Mouse (Mus musculus) stomach, adult 2 months (tissue): ENCODE data around the gene Rngtt. TPM values are rescaled to one million over a fixed set of nuclear protein-coding genes. Genes with fewer than 3 reads are reported as not detected.

Experiments
- polyA plus RNA-seq: library from polyadenylated mRNA; depleted of rRNA; stranded (reverse); fragments of >200 nt; gene quantifications from 2 replicates; pipeline ENCODE4 v1.2.3, GENCODE M21; 2012; rRNA removed

Rngtt gene
- 0.45 and 0.51 TPM in 2 replicates for polyA plus RNA-seq

GRCm38 (mm10) chr4:33309764-33310757, at the start of gene Rngtt:
Gene Rngtt (plus strand): TSS chr4:33310311.

GRCm38 (mm10) chr4:33290002-33290401, 20.1 kb upstream of the Rngtt start, which contains the start of gene Pnrc1:
Gene Pnrc1 (minus strand): TSS chr4:33290163.

Other genes with a start within 250 kb of the Rngtt start
- 0.15 and 0.42 TPM in 2 replicates for gene Gabrr2, start 247.3 kb upstream of the Rngtt start, polyA plus RNA-seq
- 0.04 TPM in 1 of 2 replicates, not detected in the other for gene Gabrr1, start 177.8 kb upstream of the Rngtt start, polyA plus RNA-seq
- gene Pm20d2, start 120.6 kb upstream of the Rngtt start, polyA plus RNA-seq = 6.0 and 12.4 TPM in 2 replicates
- 0.04 and 0.13 TPM in 2 replicates for gene Srsf12, start 101.3 kb upstream of the Rngtt start, polyA plus RNA-seq
- gene Pnrc1, start 20.1 kb upstream of the Rngtt start, polyA plus RNA-seq = 47.5 and 156 TPM in 2 replicates